Mouse (Mus musculus): ENCODE measurements around the gene Disp2.

- TF ChIP-seq GATA1 (IDR thresholded peaks at IDR 0.05; ENCODE audit: borderline replicate concordance, low read length): no peak
- TF ChIP-seq FLI1 (IDR thresholded peaks at IDR 0.05; ENCODE audit: low read length): no peak
Observed at GRCm38 (mm10) chr2:118844427-118844826, 64.9 kb downstream of the Disp2 start.

All from megakaryocyte, embryonic 14.5 days (primary cell).